Mouse (Mus musculus) embryonic facial prominence, embryonic 14.5 days (tissue): ENCODE measurements around the gene Hspa12b. TPM values are rescaled to one million over a fixed set of nuclear protein-coding genes. Genes with fewer than 3 reads are reported as not detected.

ENCODE experiments used
- ATAC-seq: fragments of 200-750 bp; cut with Nextera tagmentation; 2 replicates; pipeline ENCODE4 v1.8.0; 2017; ENCODE audit warnings: low read depth, moderate number of reproducible peaks, moderate TSS enrichment
- DNase-seq: peaks from one replicate; pipeline ENCODE4 v3.0.0-alpha.2; 2015; ENCODE audit warnings: low spot score
- H3K27ac ChIP-seq: fragments of 300-500 bp; sonication (generic); replicated peaks from 2 replicates; pipeline ENCODE4 v1.5.1; 2014; ENCODE audit warnings: low read depth, mild to moderate bottlenecking, low read length, moderate library complexity
- H3K27me3 ChIP-seq: fragments of 300-500 bp; sonication (generic); replicated peaks from 2 replicates; pipeline ENCODE4 v1.6.1; 2014; ENCODE audit warnings: low read length; ENCODE audit not compliant: control insufficient read depth, insufficient read depth
- H3K36me3 ChIP-seq: fragments of 300-500 bp; sonication (generic); 2 replicates; pipeline ENCODE4 v1.6.1; 2014; ENCODE audit warnings: low read length, mixed read lengths; ENCODE audit not compliant: control insufficient read depth, insufficient read depth
- H3K4me1 ChIP-seq: fragments of 300-500 bp; sonication (generic); 2 replicates; pipeline ENCODE4 v1.6.1; 2014; ENCODE audit warnings: antibody characterized with exemption, low read length; ENCODE audit not compliant: control insufficient read depth, insufficient read depth
- H3K4me2 ChIP-seq: fragments of 300-500 bp; sonication (generic); 2 replicates; pipeline ENCODE4 v1.6.1; 2014; ENCODE audit warnings: low read depth, mild to moderate bottlenecking, low read length, moderate library complexity, mixed read lengths
- H3K4me3 ChIP-seq: fragments of 300-500 bp; sonication (generic); 2 replicates; pipeline ENCODE4 v1.5.1; 2014; ENCODE audit warnings: low read depth, mild to moderate bottlenecking, low read length
- H3K9ac ChIP-seq: fragments of 300-500 bp; sonication (generic); 2 replicates; pipeline ENCODE4 v1.6.1; 2014; ENCODE audit warnings: low read depth, mild to moderate bottlenecking, low read length, moderate library complexity, mixed read lengths
- H3K9me3 ChIP-seq: fragments of 300-500 bp; sonication (generic); 2 replicates; pipeline ENCODE4 v1.6.1; 2016; ENCODE audit warnings: low read length; ENCODE audit not compliant: control insufficient read depth
- WGBS: fragments of 180-500 bp; shearing (Covaris S2); extraction: QIAGEN DNeasy Blood & Tissue Kit; methylation state at CpG from one replicate; pipeline ENCODE4 v1.1.7; 2014; 5-methylcytosine and 5-hydroxymethylcytosine counted together
- polyA plus RNA-seq: library from polyadenylated mRNA; unstranded; fragments of >200 nt; fragmentation: Nextera tagmentation; extraction: Ambion mirVana; gene quantifications from 2 replicates; pipeline ENCODE4 v1.2.1, GENCODE M21; 2014

The Hspa12b gene
- polyA plus RNA-seq, 1 experiment from 2014 or later: 9.2 TPM

DNA sequence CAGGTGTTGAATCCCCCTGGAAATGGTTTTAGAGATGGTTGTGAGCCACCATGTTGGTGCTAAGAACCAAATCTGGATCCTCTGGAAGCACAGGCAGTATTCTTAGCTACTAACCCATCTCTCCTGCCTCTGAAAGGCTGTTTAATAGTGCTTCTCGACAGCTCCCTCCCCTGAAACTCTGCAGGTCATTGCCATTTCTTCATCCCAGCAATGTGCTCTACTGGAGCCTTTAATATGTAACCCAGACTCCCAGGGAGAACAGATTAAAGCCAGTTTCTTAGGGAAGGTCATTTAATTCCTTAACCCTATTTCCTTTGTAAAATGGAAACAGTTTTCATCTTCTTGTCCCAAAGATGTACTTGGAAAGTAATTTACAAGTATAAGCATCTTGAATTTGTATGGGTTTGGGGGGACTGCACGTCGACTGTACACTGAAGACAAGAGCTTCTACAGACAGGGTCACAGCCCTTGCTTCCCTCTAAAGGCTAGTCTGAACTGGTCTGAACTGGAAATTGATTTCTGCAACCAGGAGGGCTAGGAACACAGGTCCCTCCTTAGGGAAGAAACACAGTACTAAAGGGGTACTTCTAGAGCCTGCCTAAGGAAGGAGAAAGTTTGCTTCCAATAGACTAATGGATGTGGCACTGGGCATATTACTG, 48.3 kb downstream of the Hspa12b start:
- H3K4me3 ChIP-seq: no peak overlapping the region
- 72% methylated on average over 3 of the region's 3 CpGs for WGBS
- H3K4me1 ChIP-seq: peaks cover 40% of the 10 kb centered on the region
- no peak for ATAC-seq
- H3K36me3 ChIP-seq: peaks cover 7% of the 10 kb centered on the region; the same call in 1 of the 2 replicates
- no peak for DNase-seq
- no peak overlapping the region for H3K4me2 ChIP-seq
- peaks cover 32% of the 10 kb centered on the region for H3K27me3 ChIP-seq
- no peaks in the 10 kb centered on the region for H3K9me3 ChIP-seq
- no peak overlapping the region for H3K9ac ChIP-seq
- no peak overlapping the region for H3K27ac ChIP-seq

DNA sequence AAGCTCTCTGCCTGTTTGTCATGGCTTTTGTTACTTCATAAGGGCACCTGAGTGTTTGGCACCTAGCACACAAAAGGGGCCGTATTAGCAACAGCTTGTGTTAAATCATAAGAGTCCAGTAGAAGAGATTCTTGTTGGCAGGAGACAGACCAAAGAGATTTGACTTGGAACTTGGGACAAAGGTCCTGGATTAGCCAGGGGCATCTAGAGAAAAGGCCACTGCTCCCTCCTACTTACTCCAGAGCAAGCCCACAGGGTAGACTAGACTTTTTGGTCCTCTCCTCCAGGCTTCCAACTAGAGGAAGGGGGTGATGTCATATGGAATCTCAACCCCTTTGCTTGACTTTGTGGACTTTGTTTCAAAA, 48.8 kb downstream of the Hspa12b start:
- WGBS: 91% methylated on average over 1 of the region's 1 CpGs
- no peak for ATAC-seq
- Histone ChIP-seq H3K9me3 (no peaks in the 10 kb centered on the region), H3K27ac (no peak overlapping the region; the same call in 1 of the 2 replicates), H3K4me2 (0 out of 2 replicates have a peak overlapping the region, but pooled peaks have one; percentile 97), H3K36me3 (peaks cover 7% of the 10 kb centered on the region; the same call in 1 of the 2 replicates), H3K4me3 (no peak overlapping the region), H3K4me1 (peaks cover 37% of the 10 kb centered on the region), H3K27me3 (peaks cover 27% of the 10 kb centered on the region), H3K9ac (no peak overlapping the region)
- DNase-seq: no peak

DNA sequence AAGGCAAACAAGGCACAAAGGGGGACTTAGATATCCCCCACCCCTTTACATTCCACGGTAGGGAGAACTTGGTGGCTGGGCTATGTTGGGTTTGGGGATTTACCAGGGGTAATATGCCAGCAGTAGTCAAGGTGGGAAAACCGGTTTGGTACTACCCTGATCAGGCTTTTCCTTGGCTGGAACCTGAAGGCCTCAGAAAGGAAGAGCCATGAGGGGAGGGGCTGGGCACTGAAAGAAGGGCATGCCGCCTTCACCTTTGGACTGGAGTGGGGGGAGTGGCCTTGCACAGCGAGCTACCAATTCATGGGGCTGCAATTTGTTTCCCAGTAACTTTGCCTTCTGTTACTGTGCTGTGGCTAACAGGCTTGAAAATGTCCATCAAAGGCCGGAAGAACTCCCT, 49.4 kb downstream of the Hspa12b start:
- Histone ChIP-seq H3K36me3 (peaks cover 7% of the 10 kb centered on the region; the same call in 1 of the 2 replicates), H3K4me2 (peak overlapping the region; percentile 97), H3K9ac (peak overlapping the region; percentile 38; the same call in 1 of the 2 replicates), H3K9me3 (no peaks in the 10 kb centered on the region), H3K4me3 (peak overlapping the region; percentile 75; the same call in 1 of the 2 replicates), H3K27ac (0 out of 2 replicates have a peak overlapping the region, but pooled peaks have one; percentile 21), H3K27me3 (peaks cover 21% of the 10 kb centered on the region), H3K4me1 (peaks cover 32% of the 10 kb centered on the region)
- 56% methylated on average over 5 of the region's 5 CpGs for WGBS
- ATAC-seq: peak; percentile 39; the same call in 1 of the 2 replicates
- peak; percentile 79 for DNase-seq

DNA sequence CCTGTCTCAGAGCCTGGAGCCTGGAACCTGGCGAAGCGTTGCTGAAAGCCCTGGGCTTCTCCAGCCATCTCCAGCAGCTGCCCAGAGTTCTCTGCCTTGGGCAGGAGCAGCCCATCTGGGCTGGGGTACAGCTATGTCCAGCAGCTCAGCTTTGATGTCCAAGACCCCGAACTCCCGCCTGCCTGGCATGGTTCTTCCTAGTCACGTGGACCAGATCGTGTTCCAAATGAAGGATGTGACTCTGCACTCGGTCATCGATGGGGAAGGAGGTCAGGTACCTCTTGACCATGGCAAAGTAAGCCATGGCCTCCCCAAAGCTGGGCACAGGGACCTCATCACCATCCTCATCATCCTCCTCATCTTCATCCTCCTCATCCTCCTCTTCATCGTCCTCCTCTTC, 50.9 kb downstream of the Hspa12b start:
- DNase-seq: no peak
- Histone ChIP-seq H3K4me3 (peak overlapping the region; percentile 75), H3K4me1 (peaks cover 31% of the 10 kb centered on the region), H3K9me3 (no peaks in the 10 kb centered on the region), H3K36me3 (peaks cover 7% of the 10 kb centered on the region; the same call in 1 of the 2 replicates), H3K27me3 (peaks cover 7% of the 10 kb centered on the region), H3K9ac (peak overlapping the region; percentile 91), H3K27ac (no peak overlapping the region), H3K4me2 (peak overlapping the region; percentile 97)
- 89% methylated on average over 9 of the region's 9 CpGs for WGBS
- ATAC-seq: no peak

DNA sequence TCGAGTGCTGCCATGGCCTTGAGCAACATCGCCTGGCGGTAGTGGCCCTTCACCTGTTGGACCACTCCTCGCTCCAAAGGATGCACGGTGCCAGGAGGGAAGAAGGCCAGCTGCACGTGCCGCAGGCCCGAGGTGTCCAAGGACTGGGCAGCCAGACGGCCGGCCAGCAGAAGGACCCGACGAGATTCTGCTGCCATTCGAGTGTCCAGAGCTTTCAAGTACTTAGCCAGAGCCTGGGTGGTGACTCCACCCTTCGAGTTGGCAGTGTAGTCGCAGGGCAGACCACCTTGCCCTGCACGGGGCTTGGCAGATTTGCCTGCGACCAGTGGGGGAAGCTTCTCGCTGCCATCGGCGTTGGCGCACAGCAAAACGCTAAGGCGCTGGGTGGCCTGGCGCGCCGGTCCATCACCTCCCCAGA, 51.8 kb downstream of the Hspa12b start:
- Histone ChIP-seq H3K27me3 (no peaks in the 10 kb centered on the region), H3K36me3 (peaks cover 7% of the 10 kb centered on the region; the same call in 1 of the 2 replicates), H3K4me2 (peak overlapping the region; percentile 97), H3K4me1 (peaks cover 31% of the 10 kb centered on the region), H3K4me3 (peak overlapping the region; percentile 75), H3K9ac (peak overlapping the region; percentile 91), H3K27ac (peak overlapping the region; percentile 95), H3K9me3 (no peaks in the 10 kb centered on the region)
- DNase-seq (no peak), ATAC-seq (no peak)
- 33% methylated on average over 22 of the region's 26 CpGs for WGBS

DNA sequence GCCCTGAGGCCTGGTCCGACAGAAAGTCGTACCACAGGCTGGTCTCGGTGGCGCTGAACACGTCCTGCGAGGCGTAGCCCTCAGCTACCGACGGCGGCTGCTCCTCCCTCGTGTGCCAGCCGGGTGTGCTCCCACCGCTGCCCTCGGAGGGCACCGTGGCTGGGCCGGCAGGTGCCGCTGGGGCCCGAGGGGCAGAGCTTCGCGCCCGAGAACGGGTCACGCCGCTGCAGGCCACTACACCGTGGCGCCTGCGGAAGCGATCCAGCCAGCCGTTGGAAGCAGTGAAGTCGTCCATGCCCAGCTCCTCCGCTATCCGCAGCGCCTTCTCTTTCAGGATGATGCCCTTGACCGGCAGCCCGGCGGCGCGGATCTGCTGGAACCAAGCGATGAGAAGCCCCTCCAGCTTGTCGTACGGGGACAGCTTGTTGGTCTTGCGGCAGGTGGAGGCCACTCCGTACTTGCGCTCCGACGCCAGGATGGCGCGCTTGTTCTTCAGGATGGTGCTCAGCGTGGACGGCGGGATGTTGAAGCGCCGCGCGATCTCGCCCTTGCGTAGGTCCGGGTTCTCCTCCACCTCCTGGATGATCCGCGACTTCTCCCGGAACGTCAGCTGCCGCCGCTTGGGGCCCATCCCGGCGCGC, 52.3 kb downstream of the Hspa12b start:
- Histone ChIP-seq H3K9ac (peak overlapping the region; percentile 91), H3K27ac (peak overlapping the region; percentile 95), H3K4me3 (peak overlapping the region; percentile 75), H3K36me3 (peaks cover 7% of the 10 kb centered on the region; the same call in 1 of the 2 replicates), H3K27me3 (no peaks in the 10 kb centered on the region), H3K4me1 (peaks cover 28% of the 10 kb centered on the region), H3K4me2 (peak overlapping the region; percentile 97), H3K9me3 (no peaks in the 10 kb centered on the region)
- under 1% methylated on average over 37 of the region's 67 CpGs for WGBS
- DNase-seq (peak; percentile 71), ATAC-seq (peak; percentile 63)

DNA sequence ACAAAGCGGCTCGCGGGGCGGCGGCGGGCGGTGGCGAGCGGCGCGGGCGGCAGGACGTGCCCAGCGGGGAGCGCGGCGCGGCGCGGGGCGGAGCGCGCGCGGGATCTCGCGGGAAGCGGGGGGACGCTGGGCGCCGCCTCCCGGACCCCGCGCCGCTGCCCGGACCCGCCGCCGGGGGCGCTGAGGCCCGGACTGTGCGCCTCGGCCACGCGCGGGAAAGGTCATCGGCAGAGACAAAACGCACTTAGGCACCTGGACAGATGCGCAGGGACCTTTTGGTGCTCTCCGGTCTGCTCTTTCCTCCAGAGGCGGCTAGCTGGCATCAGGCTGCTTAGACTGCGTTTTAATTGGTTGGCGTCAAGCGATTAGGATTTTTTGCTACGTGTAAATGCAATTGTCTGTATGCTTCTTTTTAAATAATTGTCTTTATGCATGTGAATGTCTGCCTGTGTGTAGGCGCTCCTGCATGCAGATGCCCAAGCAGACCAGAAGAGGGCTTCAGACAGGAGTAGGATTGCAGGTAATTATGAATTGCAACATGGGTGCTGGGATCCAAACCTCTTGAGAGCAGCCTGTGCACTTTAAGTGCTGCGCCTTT, 53.0 kb downstream of the Hspa12b start, which contains the start of gene Cenpb:
Gene Cenpb (minus strand): TSS at position 78 of the 598 bp plus-strand sequence.
- H3K36me3 ChIP-seq: peaks cover 7% of the 10 kb centered on the region; the same call in 1 of the 2 replicates
- H3K9me3 ChIP-seq: no peaks in the 10 kb centered on the region
- WGBS: 8% methylated on average over 15 of the region's 57 CpGs
- H3K27ac ChIP-seq: peak within 1 kb of the TSS; percentile 95
- H3K4me1 ChIP-seq: peaks cover 27% of the 10 kb centered on the region
- ATAC-seq: peak; percentile 87
- DNase-seq: peak; percentile 84
- H3K27me3 ChIP-seq: no peaks in the 10 kb centered on the region
- peak within 1 kb of the TSS; percentile 91 for H3K9ac ChIP-seq
- peak within 1 kb of the TSS; percentile 97 for H3K4me2 ChIP-seq
- H3K4me3 ChIP-seq: peak within 1 kb of the TSS; percentile 75

DNA sequence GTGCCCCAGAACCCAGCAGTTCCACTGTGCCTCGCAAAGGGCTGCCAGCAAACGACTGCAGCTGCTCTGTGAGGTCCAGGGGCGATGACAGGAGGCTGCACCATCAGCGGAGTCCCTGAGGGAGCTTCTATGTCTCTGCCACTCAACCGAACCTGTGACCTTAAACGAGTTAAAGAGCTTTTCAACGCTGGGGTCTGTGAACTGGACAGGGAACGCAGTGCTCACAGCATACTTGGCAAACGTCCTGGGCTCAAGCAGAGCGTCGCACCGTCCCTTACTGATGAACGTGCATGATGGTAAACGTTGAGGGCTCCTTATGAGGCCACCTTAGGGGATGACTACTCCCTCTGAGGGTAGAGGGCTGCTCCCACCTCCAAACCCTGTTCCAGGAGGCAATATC, 59.3 kb downstream of the Hspa12b start:
- H3K27ac ChIP-seq: peak overlapping the region; percentile 61; the same call in 1 of the 2 replicates

More for the DNA sequence above, 59.3 kb downstream of the Hspa12b start:
- peak; percentile 57 for DNase-seq
- peak; percentile 2; the same call in 1 of the 2 replicates for ATAC-seq
- Histone ChIP-seq H3K4me3 (peak overlapping the region; percentile 74), H3K4me1 (peaks cover 30% of the 10 kb centered on the region), H3K36me3 (peaks cover under 1% of the 10 kb centered on the region; the same call in 1 of the 2 replicates), H3K9ac (peak overlapping the region; percentile 78), H3K9me3 (no peaks in the 10 kb centered on the region), H3K4me2 (peak overlapping the region; percentile 77), H3K27me3 (no peaks in the 10 kb centered on the region)
- 3% methylated on average over 12 of the region's 14 CpGs for WGBS
